Mouse (Mus musculus) limb, embryonic 14.5 days (tissue): ENCODE results near the gene Syna. TPM values are rescaled to one million over a fixed set of nuclear protein-coding genes. Genes with fewer than 3 reads are reported as not detected.

Source experiments
- ATAC-seq: fragments of 200-750 bp; cut with Nextera tagmentation; 2 replicates; pipeline ENCODE4 v1.8.0; 2017; ENCODE audit warnings: low read depth, moderate number of reproducible peaks, moderate TSS enrichment; ENCODE audit not compliant: low FRiP score
- DNase-seq: peaks from one replicate; pipeline ENCODE4 v3.0.0-alpha.2; 2015; ENCODE audit warnings: low spot score
- H3K27ac ChIP-seq: fragments of 300-500 bp; sonication (generic); replicated peaks from 2 replicates; pipeline ENCODE4 v1.5.1; 2014; ENCODE audit warnings: low read depth, mild to moderate bottlenecking, low read length, moderate library complexity, mixed read lengths
- H3K27me3 ChIP-seq: fragments of 300-500 bp; sonication (generic); 2 replicates; pipeline ENCODE4 v1.6.1; 2014; ENCODE audit warnings: low read length, mixed read lengths; ENCODE audit not compliant: control insufficient read depth, insufficient read depth
- H3K36me3 ChIP-seq: fragments of 300-500 bp; sonication (generic); 2 replicates; pipeline ENCODE4 v1.6.1; 2014; ENCODE audit warnings: mild to moderate bottlenecking, low read length, moderate library complexity, mixed read lengths; ENCODE audit not compliant: control insufficient read depth, insufficient read depth
- H3K4me1 ChIP-seq: fragments of 300-500 bp; sonication (generic); 2 replicates; pipeline ENCODE4 v1.6.1; 2014; ENCODE audit warnings: antibody characterized with exemption, low read length, mixed read lengths; ENCODE audit not compliant: control insufficient read depth, insufficient read depth
- H3K4me2 ChIP-seq: fragments of 300-500 bp; sonication (generic); replicated peaks from 2 replicates; pipeline ENCODE4 v1.6.1; 2014; ENCODE audit warnings: low read depth, mild to moderate bottlenecking, low read length, moderate library complexity; ENCODE audit not compliant: severe bottlenecking
- H3K4me3 ChIP-seq: fragments of 300-500 bp; sonication (generic); replicated peaks from 2 replicates; pipeline ENCODE4 v1.5.1; 2014; ENCODE audit warnings: low read length
- H3K9ac ChIP-seq: fragments of 300-500 bp; sonication (generic); 2 replicates; pipeline ENCODE4 v1.6.1; 2014; ENCODE audit warnings: mild to moderate bottlenecking, low read depth, low read length, moderate library complexity; ENCODE audit not compliant: severe bottlenecking
- H3K9me3 ChIP-seq: fragments of 300-500 bp; sonication (generic); 2 replicates; pipeline ENCODE4 v1.6.1; 2016; ENCODE audit warnings: low read length; ENCODE audit not compliant: control insufficient read depth
- POLR2A ChIP-seq: fragments of 200-500 bp; IDR thresholded peaks from 2 replicates; pipeline ENCODE4 v1.8.0; 2012; ENCODE audit warnings: inconsistent platforms, mild to moderate bottlenecking, moderate library complexity, borderline replicate concordance; ENCODE audit not compliant: insufficient read depth, insufficient read length; ENCODE audit errors: extremely low read depth
- WGBS: fragments of 180-500 bp; shearing (Covaris S2); extraction: QIAGEN DNeasy Blood & Tissue Kit; methylation state at CpG from one replicate; pipeline ENCODE4 v1.1.7; 2014; 5-methylcytosine and 5-hydroxymethylcytosine counted together
- polyA plus RNA-seq, 2 experiments: library from polyadenylated mRNA; depleted of rRNA in 1 of 2; stranded (reverse) in 1 of 2; unstranded in 1 of 2; fragments of >200 nt; fragmentation: Nextera tagmentation in 1 of 2; extraction: Ambion mirVana in 1 of 2; gene quantifications; 2 replicates each; pipeline versions ENCODE4 v1.2.1 to v1.2.3; 2012 to 2014

Syna gene
- polyA plus RNA-seq, 2 experiments: 0.21 to 0.38 TPM

DNA sequence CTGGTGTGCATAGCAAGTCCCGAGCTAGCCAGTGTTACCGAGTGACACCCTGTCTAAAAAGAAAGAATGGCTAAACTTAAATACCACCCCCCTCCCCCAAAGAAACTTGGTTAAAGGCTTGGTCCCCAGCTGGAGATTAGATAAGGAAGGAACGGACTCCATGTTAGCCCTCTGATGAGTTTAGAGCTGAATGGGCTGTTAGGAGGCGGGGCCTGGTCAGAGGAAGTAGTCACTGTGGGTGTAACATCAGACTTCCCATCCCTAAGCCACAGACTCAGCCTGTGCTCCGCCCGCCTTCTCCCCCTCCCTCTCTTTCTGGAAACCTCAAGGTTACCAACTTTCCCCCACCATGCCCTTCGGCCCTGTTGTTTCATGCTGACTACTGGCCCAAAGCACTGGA is 38.2 kb downstream of the Syna start:
- no peak overlapping the region for H3K4me3 ChIP-seq
- H3K36me3 ChIP-seq: peaks cover 72% of the 10 kb centered on the region
- no peaks in the 10 kb centered on the region for H3K4me1 ChIP-seq
- H3K9me3 ChIP-seq: no peaks in the 10 kb centered on the region
- ATAC-seq (no peak), DNase-seq (no peak)
- H3K9ac ChIP-seq: no peak overlapping the region
- no peak overlapping the region for H3K4me2 ChIP-seq
- H3K27ac ChIP-seq: no peak overlapping the region
- 87% methylated on average over 7 of the region's 7 CpGs for WGBS
- H3K27me3 ChIP-seq: no peaks in the 10 kb centered on the region
- TF ChIP-seq POLR2A: no peak

DNA sequence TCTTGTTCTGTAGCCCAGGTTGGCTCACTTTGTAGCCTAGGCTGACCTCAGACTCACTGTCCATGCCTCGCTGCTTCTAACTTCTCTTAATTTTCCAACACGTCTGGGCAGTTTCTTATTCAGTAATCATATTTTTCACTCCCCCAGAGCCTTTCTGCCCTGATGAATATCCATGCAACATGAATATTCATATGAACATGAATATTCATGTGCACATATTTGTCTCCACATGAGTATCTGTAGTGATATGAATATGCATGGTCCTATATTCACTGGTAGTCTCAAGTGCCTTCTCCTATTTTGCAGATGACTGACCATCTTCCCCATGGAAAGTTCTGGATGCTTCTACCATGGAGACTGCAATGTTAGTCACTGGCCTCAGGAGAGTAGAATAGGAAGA is 38.8 kb downstream of the Syna start:
- H3K4me3 ChIP-seq: no peak overlapping the region
- no peak for TF ChIP-seq POLR2A
- no peaks in the 10 kb centered on the region for H3K27me3 ChIP-seq
- H3K9me3 ChIP-seq: no peaks in the 10 kb centered on the region
- no peak for DNase-seq
- no peaks in the 10 kb centered on the region for H3K4me1 ChIP-seq
- H3K9ac ChIP-seq: no peak overlapping the region
- peaks cover 74% of the 10 kb centered on the region for H3K36me3 ChIP-seq
- H3K4me2 ChIP-seq: no peak overlapping the region
- WGBS: 92% methylated on average over 2 of the region's 2 CpGs
- no peak for ATAC-seq
- no peak overlapping the region for H3K27ac ChIP-seq

DNA sequence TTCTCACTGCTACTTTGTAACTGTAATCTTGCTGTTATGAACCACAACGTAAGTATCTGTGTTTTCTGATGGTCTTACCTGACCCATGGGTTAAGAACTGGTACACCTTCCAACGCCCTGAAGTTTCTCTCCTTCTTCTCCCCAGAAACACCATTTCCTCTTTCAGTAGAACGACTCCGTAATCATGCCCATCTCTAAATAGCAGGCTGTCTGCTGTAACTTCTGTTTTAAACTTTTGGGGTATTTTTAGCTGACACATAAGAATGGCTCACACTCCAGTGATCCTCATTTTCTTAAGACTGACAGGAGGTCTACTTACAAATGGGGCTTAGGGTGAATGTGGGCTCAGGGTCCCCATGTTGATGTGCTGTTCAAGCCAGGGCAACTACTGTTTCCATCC is 39.9 kb downstream of the Syna start:
- ATAC-seq: no peak
- peaks cover 76% of the 10 kb centered on the region for H3K36me3 ChIP-seq
- WGBS: 92% methylated on average over 4 of the region's 4 CpGs
- H3K9ac ChIP-seq: no peak overlapping the region
- no peaks in the 10 kb centered on the region for H3K9me3 ChIP-seq
- TF ChIP-seq POLR2A: no peak
- no peak overlapping the region for H3K4me2 ChIP-seq
- no peak overlapping the region for H3K4me3 ChIP-seq
- DNase-seq: no peak
- H3K27ac ChIP-seq: no peak overlapping the region
- no peaks in the 10 kb centered on the region for H3K27me3 ChIP-seq
- H3K4me1 ChIP-seq: no peaks in the 10 kb centered on the region

DNA sequence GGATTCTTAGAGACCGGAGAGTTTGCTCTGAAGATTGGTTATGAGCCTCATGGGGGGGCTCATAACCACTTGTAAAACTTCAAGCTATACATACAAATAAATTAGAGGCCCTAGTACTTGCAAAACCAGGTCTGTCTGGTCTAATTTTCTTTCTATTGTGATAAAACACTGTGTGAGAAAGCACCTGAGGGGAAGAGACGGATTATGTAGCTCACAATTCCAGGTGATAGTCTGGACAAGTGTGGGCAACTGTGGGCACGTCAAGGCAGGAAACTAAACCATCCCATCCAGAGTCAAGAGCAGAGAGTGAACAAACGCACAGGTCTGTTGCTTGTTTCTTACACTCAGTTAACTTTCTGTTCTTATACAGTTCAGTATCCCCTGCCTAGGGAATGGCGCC is 40.5 kb downstream of the Syna start:
- Histone ChIP-seq H3K4me3 (no peak overlapping the region), H3K36me3 (peaks cover 78% of the 10 kb centered on the region), H3K27me3 (no peaks in the 10 kb centered on the region), H3K27ac (no peak overlapping the region), H3K9ac (no peak overlapping the region), H3K4me2 (no peak overlapping the region), H3K9me3 (no peaks in the 10 kb centered on the region), H3K4me1 (no peaks in the 10 kb centered on the region)
- ATAC-seq (no peak), DNase-seq (peak; percentile 26)
- TF ChIP-seq POLR2A: no peak
- 70% methylated on average over 5 of the region's 5 CpGs for WGBS

DNA sequence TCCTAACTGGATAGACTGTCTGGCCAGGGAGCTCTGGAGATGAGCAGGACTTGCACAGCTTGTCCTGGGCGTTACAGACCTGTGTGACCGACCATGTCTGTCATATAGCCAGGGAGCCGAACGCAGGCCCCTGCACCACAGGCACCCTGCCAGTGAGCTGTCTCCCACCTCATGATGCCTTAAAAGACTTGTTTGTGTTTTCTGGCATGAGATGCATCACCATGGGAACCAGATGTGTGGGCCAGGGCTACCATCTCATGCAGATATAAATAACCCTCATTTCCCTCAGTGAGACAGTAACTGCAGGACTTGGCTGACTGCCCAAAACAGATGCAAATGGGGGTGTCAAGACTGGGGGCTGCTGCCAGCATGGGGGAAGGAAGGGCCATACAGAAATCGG is 47.9 kb downstream of the Syna start:
- no peaks in the 10 kb centered on the region for H3K4me1 ChIP-seq
- no peaks in the 10 kb centered on the region for H3K9me3 ChIP-seq
- TF ChIP-seq POLR2A: no peak
- H3K27ac ChIP-seq: no peak overlapping the region
- 78% methylated on average over 5 of the region's 5 CpGs for WGBS
- no peak overlapping the region for H3K9ac ChIP-seq
- no peak overlapping the region for H3K4me2 ChIP-seq
- H3K4me3 ChIP-seq: no peak overlapping the region
- H3K36me3 ChIP-seq: peaks cover 82% of the 10 kb centered on the region
- no peak for ATAC-seq
- no peaks in the 10 kb centered on the region for H3K27me3 ChIP-seq
- no peak for DNase-seq

DNA sequence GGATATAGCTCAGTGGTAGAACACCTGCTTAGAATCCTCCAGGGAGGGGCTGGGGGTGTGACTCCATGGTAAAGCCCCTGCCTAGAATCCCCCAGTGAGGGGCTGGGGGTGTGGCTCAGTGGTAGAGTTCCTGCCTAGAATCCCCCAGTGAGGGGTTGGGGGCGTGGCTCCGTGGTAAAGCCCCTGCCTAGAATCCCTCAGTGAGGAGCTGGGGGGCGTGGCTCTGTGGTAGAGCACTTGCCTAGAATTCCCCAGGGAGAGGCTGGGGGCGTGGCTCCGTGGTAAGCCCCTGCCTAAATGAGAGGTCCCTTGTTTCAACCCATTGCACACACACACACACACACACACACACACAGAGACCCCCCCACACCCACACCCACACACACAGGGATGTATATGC is 49.7 kb downstream of the Syna start:
- no peak for DNase-seq
- no peak overlapping the region for H3K9ac ChIP-seq
- no peak overlapping the region for H3K4me3 ChIP-seq
- WGBS: 89% methylated on average over 5 of the region's 5 CpGs
- no peak overlapping the region for H3K4me2 ChIP-seq
- ATAC-seq: no peak
- no peaks in the 10 kb centered on the region for H3K4me1 ChIP-seq
- peaks cover 70% of the 10 kb centered on the region for H3K36me3 ChIP-seq
- H3K27me3 ChIP-seq: no peaks in the 10 kb centered on the region
- no peak for TF ChIP-seq POLR2A
- no peaks in the 10 kb centered on the region for H3K9me3 ChIP-seq
- H3K27ac ChIP-seq: no peak overlapping the region
